Mouse (Mus musculus): ENCODE measurements around the gene Prkar2a. TPM values are rescaled to one million over a fixed set of nuclear protein-coding genes. Genes with fewer than 3 reads are reported as not detected.
"Not testable (repeated sequence)": the region's sequence is repeated elsewhere in the genome, so short reads cannot be mapped to it uniquely, and the experiment has no call there.

The Prkar2a gene
- total RNA-seq (2021), result 10 to 100 TPM; 76.2 to 79.9 TPM
- long read RNA-seq, experiment 1, full-length matches to known transcripts, result 57 of 81 reads
- long read RNA-seq, experiment 1, partial matches to known transcripts, result 0 of 81 reads
- long read RNA-seq, experiment 1, other reads (novel, unspliced or antisense), result 24 of 81 reads
- long read RNA-seq, experiment 2, full-length matches to known transcripts, result 18 of 33 reads
- long read RNA-seq, experiment 2, partial matches to known transcripts, result 3 of 33 reads
- long read RNA-seq, experiment 2, other reads (novel, unspliced or antisense), result 12 of 33 reads

DNA sequence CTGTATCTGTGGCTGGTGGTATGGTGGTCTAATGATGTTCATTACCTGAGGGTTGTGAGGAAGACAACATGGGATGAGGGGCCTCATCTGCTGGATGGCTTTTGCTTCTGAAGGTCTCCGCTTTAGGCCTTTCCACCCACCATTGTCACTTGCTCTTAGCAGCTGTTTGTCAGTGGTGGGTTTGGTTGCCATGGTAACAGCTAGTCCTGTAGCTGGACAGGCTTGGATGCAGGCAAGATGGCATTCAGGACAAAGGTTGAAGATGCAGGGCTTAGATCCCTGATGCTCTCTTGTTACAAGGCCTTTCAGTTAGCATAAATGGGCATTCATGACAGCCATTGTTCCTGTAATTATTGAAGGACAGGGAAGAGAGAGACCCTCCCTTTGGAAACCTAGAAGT is at the start of gene Prkar2a:
Gene Prkar2a, plus strand, starts transcription at position 209 of the 400 bp plus-strand sequence.
- DNase-seq, result no peak

DNA sequence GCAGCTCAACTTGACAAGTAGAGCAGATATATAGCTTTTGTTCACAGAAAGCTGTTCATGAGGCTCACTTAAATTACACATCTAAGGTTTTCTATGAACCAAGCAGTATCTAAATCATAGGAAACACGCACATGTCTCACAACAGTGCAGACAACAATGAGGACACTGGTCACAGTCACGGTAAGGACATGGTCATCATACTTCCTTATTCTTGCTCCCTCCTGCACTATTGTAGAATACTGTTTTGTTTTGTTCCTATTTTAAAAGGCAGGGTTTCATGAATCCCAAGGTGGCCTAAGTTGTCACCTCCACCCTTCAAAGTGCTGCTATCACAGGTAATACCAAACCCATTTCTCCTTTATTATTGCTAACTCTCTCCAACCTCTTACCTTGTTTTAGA is 49.3 kb upstream of the Prkar2a start:
- no peak for DNase-seq

DNA sequence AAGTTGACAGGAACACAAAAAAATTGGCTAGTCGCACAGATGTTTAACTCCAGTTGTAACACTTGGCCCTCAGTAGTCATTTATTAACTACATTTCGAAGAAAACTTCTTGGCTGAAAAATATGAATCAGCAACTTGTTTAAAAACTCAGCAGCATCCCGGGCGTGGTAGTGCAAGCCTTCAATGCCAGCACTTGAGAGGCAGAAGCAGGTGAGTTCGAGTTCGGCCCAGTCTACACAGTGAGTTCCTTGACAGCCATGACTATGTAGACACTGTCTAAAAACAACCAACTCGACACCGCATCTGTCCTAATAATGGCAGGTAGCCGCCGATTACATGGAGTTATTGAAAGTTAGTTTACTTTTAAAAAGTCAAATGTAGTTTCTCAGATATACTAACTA is 40.9 kb upstream of the Prkar2a start:
- DNase-seq, result peak in 1 of 2 experiments; percentile 26

DNA sequence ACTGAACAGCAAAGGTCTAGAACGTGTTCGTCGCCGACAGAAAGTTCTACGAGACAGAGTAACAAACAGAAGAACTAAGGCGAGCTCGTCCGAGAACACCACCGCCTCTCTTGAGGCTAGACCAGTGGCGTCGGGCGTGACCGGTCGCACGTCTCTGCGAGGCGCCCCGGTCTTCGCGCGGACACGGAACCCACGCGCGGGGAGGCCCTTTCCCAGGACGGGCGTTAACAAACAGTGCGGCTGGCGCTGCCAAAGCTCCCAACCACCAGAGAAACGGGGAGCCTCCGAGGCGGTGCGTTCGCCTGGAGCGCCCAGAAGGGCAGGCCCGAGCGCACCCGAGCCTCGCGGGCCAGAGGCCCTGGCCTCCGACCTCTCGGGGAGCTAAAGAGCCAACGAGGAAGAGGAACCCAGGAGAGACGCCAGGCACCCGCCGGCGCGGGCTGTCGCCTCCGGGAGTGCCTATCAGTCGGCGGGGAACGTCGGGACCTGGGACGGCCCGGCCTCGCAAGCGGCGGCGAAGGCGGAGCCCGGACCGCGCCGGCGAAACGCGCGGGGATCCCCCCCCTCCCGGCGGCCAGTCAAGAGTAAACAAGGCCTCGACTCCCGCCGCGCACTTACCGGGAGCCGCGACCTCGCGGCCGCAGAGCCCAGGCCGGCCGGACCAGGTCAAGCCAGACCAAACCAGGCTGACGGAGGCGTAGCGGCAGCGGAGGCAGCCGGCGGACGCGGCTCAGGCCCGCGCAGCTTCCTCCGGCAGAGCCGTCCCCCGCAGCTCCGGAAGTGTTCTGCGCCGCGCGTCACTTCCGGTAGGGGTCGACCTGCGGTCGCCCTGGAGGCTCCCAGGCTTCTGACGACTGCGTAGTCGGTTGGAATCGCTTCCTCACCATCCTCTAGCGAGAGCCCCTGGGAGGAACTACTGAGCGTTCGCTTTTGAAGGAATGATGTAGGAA is 40.2 kb upstream of the Prkar2a start, which contains the start of gene Arih2:
Gene Arih2, minus strand, starts transcription at position 776 of the 950 bp plus-strand sequence.
- DNase-seq, result peak; percentile 93 to 95

DNA sequence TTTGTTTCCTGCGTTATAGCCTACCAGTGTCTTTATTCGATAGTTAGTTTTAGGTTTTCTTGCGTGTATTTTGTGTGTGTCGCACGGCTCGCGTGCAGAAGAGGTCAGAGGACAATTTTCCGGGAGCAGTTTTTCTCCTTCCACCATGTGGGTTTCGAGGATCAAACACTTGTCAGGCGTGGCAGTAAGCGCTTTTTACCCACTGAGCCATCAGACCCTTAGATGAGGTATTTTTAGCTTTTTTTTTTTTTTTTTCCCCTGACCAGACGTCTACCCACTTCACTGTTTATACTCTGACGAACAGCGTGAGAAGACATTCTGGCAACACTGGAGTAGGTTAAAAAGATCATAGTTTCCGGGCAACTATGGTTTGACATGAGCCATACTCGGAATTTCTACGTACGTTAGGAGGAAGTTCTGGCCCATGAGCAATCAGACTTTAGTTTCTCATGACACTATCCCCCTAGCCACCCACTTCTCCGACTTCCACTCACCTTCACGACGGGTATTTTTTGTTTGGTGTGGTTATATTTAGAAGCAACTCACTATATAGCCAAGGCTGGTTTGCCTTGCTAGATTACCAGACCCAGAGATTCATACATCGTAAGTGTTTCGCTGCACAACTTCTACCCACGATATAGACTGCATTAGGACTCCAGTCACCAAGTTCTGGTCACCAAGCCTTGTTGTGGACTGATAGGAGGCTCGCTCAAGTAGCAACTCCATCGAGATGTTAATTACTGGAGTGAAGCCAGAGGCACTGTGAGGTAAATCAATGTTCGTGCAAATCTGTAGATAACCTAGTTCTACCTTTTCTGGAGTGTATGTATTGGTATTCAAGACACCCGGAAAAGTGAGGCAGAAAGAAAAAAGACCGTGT is 39.3 kb upstream of the Prkar2a start:
- DNase-seq, result peak in 1 of 2 experiments; percentile 11

DNA sequence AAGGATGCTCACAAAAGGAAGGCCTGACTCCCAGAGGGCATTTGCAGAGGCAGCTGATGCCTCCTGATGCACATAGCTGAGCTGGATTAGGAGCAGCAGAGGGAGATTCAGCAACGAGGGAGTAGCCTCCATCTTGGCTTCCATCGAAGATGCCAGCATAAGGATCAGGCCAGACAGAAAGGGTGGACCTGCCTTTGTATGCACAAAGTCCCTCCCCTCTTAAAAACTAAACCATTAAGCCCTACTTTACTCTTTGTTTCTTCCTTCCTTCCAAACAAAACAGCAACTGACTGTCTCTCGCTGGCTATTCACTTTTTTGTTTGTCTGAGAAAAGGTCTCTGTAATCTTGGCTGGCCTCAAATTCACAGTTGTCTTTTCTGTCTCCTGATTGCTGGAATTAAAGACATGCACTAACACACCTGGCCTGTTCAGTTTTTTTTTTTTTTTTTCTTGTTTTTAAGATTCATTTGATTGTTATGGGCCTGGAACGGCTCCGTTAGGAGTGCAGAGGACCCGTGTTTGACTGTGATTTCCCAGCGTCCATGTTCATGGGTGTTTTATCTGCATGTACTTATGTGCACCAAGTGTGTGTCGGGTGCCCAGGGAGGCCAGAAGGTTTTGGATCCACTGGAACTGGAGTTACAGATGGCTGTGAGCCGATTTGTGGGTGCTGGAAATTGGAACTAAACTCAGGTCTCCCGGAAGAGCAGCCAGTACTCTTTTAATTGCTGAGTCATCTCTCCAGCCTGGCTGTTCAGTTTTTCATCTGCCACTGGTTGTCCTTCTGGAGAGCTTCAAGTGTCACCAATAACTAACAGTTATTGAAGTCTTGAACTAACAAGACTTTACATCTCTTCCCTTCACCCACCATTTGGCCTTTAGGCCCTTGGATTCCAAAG is 34.3 kb upstream of the Prkar2a start:
- peak in 1 of 2 experiments; percentile 16 for DNase-seq

DNA sequence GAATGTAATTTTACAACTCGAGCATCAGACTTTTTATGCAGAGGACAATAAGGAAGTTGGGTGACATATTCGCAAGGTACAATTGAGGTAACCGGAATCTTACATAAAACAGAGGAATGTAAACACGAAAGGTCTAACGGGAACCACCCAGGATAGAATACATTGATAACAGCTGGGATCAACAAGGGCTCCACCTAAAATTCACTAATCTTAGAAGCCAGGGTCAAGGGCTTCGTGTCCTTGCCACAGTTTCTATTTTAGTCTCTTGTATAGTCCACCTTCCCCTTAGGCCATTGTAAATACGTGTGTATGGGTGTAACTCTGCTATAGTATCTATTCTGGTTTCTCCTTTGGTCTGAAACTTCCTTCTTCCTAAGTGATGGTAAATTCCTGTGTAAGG is 33.2 kb upstream of the Prkar2a start:
- DNase-seq, result not testable (repeated sequence)

DNA sequence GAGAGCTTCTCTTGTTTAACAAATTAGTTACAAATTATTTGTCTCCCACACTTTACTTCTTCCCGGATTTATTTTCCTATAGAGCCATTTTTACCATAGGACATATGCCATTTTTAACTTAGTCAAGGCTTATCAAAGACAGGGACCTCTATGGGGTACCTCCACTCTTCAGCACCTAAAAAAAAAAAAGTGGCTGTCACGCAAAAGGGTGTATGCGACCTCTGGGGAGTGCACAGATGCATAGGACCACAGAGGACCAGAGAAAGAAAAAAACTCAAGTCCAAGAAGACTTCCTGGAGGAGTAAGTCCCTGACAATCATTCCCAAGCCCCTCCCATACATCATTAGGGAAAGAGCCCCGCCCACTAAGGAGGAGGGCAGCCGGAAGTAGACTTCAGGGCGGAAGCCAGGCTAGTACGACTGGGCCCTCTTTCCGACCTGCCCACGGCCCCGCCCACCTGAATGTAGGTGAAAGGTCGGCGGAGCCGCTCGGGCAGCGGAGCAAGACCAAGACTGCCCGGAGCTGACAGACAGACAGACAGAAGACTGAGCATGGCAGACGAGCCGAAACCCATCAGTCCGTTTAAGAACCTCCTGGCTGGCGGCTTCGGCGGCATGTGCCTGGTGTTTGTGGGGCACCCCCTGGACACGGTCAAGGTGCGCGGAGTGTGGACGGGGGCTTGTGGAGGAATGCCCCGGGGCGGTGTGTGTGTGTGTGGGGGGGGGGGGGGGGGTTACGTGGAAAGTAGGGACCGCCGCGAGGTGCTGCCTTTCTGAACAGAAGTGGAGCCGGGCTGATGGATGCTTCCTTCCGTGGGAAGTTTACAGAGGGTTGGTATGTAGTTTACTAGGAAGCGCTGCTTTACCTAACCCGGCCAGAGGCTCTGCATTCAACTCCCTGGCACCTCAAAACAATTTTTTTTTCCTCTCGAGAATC is 27.2 kb upstream of the Prkar2a start, which contains the start of gene Slc25a20:
Gene Slc25a20, plus strand, starts transcription at position 412 of the 936 bp plus-strand sequence.
- DNase-seq, result peak; percentile 88 to 93

DNA sequence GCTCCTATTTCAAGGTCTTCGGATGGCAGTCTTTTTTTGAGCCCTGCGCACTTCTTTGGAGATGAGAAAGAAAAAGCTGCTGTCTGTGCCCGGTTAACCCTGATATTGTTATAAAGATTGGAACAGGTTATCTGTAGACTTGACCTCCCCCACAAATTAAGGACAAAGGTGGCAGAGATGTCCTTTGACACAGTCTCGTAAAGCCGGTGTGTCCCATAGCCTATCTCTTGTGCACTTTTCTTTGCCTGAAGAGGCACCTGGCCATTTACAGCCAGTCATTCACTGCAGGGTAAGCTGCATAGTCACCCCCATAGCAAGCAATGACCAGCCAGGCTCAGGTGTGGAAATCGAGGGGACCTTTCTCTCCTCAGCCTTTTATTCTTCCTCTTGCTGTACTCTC is 26.5 kb upstream of the Prkar2a start:
- peak; percentile 9 to 47 for DNase-seq

DNA sequence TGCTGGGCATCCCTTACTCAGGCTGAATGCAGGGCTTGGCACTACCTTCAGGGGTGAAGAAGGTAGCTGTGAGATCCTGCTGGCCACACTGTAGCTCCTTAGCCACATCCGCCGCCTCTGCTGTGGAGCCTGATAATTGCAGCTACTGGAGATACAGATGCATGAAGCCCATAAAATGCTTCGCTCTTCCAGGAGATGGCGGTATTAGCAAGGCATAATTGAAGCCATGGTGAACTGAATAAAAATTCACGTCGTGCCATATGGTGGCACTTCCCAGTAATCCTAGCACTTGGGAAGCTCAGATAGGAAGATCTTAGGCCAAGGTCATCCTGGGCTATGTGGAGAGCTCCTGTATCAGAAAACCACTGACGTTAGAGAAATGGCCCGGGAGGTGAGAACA is 19.2 kb upstream of the Prkar2a start:
- no peak for DNase-seq

DNA sequence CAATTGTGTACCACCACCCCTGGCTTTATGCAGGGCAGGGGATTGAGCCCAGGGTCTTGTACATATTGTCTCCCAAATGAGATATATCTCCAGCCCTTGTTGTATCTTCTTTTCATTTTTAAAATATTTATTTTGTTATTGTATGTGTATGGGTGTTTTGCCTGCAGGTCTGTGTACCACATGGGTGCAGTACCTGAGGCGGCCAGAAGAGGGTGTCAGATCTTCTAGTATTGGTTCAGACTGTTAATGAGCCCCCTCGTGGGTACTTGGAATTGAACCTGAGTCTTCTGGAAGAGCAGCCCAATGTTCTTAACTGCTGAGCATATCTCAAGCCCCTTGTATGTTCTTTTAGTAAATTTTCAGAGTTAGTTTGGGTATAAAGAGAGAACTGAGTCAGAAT is 16.0 kb upstream of the Prkar2a start:
- no peak for DNase-seq

DNA sequence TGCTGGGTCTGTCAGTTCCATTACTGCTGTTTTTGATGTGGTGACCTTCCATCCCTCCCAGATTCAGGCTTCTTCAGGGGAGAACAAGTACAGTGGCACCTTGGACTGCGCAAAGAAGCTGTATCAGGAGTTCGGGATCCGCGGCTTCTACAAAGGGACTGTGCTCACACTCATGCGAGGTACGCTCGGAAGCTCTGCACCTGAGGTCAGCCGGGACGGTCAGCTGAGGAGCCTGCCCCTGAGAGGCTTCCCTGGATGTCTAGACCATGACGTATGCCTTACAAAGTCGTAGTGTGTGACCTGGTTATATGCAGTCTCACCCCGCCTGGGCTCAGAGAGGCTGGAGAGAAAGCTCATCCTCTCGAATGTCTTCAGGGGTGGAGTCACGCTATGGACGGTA is 9.1 kb upstream of the Prkar2a start:
- no peak for DNase-seq

DNA sequence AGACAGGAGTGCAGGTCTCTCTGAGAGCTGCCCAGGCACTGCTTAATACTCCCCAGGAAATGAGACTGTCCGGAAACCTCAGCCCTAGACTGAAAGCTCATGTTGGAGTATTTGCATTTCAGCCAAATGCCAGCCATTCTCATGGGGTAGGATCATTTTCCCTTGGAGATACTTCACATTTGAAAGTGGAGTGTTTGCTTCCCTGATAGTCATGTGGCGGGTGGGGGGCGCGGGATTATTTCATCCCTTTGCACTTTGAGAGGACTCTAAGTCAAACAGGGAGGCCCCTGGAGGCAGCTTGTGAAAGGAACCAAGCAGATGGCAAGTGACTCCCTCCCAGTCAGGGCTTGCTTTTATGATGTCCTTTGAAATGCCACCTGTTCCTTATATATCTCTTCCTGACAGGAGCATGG is 2.6 kb upstream of the Prkar2a start:
- no peak for DNase-seq

DNA sequence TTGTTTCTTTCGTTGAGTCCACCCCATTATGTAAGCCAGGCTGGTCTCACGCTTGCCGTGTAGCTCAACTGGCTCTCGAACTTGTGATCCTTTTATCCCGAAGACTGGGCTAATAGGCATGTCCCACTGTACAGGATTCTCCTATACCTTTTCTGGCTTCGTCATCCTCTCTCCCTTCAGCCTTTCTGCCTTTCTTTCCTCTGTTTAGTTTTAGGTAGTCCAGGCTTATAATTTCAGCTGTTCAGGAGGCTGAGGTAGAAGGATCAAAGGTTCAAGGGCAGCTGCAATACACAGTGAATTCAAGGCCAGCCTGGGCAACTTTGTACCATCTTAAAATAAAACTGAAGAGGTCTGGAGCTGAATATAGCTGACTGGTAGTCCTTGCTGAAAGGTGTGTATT is 1.9 kb upstream of the Prkar2a start:
- DNase-seq, result no peak

DNA sequence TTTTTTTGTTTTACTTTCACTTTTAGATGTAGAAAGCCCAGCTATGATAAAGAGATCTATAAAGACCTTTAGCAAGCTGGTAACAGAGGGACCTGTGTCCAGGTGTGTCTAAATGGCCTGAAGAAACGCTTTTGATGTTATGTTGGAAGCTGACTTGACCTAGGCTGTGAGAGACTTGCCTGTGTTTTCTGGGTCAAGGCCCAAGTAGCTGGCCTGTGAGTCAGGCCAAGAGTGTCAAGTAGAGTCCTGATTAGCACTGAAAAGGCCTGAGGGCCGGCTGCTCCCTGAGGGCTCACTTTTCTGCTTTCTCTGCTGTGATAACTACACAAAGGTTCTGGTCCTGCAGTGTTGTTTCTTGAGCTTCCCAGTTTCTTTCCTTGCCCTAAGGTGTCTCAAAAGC is 1.4 kb upstream of the Prkar2a start:
- no peak for DNase-seq

DNA sequence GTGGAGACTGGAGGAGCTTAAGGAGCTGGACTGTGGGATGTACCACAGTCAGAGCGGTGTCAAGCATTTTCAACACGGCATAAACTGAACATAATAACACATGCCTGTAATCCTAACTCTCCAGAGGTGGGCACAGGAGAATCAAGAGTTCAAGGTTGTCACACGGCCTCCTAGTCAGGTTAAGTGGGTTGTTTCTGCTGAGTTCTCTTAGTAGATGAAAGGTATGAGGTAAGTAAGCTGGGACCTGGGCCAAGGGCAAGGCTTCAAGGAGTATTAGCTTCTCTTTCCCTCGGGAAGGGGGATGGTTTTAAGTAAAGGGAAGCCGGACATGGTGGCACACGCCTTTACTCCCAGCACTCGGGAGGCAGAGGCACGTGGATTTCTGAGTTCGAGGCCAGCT is 663 bp upstream of the Prkar2a start:
- no peak for DNase-seq

DNA sequence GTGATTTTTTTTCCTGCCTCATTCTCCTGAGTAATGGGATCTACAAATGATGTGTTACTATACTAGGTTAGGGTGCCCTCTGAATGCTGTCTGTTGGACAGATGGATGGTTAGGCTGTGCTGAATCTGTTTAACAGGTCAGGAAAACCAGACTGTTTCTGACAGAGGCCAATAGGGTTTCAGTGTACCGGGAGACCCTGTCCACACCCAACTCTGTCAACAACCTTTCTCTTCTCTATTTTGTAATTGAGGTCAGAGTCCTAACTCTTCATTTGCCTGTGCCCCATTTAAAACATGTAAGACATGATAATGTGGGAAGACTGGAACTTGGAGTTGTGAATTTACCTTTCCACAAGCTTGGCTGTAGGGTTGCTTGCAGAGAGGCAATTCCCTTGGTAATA is 879 bp downstream of the Prkar2a start:
- DNase-seq, result no peak

DNA sequence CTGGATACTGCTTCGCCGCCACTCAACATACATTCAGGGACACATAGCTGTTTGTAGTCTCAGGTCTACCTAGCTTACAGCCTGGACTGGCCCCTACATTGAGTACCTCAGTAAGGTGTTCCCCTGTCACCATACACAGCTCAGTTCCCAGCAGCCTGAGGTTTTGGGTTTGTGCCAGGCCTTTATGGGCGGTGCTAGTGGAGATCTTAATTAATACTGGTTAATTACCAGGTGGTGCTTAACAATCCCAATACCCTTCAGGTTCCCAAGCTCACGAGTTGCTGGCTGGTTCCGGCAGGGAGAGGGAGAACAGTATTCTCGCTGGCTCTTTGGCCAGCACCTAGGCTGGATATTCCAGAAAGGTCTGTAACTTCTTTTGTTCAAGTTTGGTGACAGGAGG is 1.8 kb downstream of the Prkar2a start:
- DNase-seq, result no peak

DNA sequence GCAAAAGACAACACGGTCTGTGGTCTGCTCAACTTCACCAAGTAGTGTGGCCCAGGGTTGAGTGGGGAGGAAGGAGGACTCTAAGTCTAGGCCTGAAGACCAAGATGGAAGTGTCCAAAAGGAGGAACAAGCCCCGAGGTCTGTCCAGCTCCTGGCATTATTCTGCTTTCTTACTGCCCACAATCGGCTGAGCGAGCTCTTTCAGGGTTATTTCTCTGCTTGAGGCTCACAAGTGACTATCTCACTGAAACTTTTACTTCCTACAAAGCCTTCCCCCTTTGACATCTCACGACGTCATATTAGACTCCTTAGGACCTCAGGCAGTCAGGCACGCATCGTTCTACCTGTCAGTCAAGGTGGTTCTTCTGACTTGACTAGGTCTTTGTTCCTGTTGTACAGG is 2.3 kb downstream of the Prkar2a start:
- peak in 1 of 2 experiments; percentile 29 for DNase-seq

DNA sequence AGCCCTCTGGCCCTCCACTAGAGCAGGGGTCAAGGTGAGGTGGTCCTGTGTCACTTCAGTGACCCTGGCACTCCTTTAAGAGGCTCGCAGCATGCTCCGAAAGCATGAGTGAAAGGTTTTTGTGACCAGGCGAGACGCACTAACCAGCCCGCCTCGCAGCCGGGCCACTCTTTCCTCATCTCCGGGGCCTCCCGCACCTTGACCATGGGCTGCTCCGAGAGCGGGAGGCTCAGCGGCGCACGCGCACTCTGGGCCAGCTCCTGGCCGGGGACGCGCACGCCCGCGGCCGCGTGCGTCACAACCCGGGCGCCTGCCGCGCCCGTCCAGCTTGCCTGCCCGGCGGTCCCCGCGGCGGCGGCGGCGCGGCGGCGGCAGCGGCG is 2.7 kb downstream of the Prkar2a start:
- DNase-seq, result peak; percentile 87 to 93
